Mouse (Mus musculus) left cerebral cortex, postnatal 36 days (tissue): ENCODE results near the gene Bri3bp. TPM values are rescaled to one million over a fixed set of nuclear protein-coding genes. Genes with fewer than 3 reads are reported as not detected.
"Not testable (repeated sequence)": the region's sequence is repeated elsewhere in the genome, so short reads cannot be mapped to it uniquely, and the experiment has no call there.

Experiments used
- DNase-seq, 2 experiments: peaks; one replicate each; pipeline ENCODE4 v3.0.0; 2021 to 2022; ENCODE audit warnings: low spot score in 2 of 2, mixed read lengths in 1 of 2
- intact Hi-C: fragments of 180-260 bp; cut with DNase I; formaldehyde crosslinking; loops from one replicate; pipeline ENCODE4 v1.15.1; 2025
- total RNA-seq, 2 experiments: library from RNA; stranded (reverse); gene quantifications; 2 replicates each; pipeline ENCODE4 v1.2.3; 2021

Bri3bp gene
- total RNA-seq, result 100 to 1,000 TPM in 1 of 2 experiments, 10 to 100 TPM in 1; 91.6 to 102 TPM

DNA sequence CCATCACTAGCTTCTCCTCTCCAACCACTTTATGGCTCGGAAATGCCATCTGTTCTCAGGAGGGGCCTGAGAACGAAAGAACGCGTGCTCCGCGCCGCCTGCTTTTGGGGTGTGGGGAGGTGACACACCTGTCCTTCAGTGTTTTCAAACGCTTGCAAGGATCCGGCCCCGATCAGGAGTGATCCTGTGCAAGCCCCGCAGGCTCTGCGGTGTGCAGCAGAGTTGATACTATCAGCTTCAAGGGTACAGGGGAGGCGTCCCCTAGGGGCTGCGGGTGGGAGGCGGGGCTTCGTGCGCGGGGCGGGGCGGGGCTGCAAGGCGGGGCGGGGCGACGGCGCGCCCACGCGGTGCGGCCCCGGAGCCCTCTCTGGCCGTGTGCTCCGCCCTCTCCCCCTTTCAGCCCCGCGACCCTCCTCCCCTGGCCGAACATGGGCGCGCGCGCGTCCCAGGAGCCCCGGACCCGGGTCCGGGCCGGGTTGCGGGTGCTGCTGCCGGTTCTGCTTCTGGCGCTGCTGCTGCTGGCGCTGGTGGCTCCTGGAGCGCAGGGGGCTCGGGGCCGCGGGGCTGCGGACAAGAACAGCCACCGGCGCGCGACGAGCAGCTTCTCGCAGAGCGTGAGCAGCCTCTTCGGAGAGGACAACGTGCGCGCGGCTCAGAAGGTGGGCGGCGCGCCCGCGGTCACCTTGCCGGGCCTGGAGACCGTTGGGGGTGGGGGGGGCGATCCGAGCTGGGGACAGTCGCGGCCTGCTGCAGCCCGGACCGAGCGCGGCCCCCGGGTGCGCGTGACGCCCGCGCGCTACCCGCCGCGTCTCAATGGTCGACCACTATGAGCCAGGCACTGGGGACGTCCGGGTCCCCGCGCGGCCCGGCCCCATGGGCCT lies at the start of gene Bri3bp:
Bri3bp (plus strand) TSS at position 335 of the 881 bp plus-strand sequence.
- intact Hi-C loops, result no loop called here
- DNase-seq, result peak; percentile 49 to 54

GRCm38 (mm10) chr5:125391609-125392008 lies 49.8 kb upstream of the Bri3bp start:
- intact Hi-C loops, result no loop called here

GRCm38 (mm10) chr5:125392176-125392575 lies 49.2 kb upstream of the Bri3bp start:
- intact Hi-C loops, DNase-seq: not testable (repeated sequence)

More at GRCm38 (mm10) chr5:125391609-125392008, 49.8 kb upstream of the Bri3bp start:
- peak; percentile 86 to 87 for DNase-seq

GRCm38 (mm10) chr5:125392618-125392976 lies 48.8 kb upstream of the Bri3bp start:
- DNase-seq, result no peak
- intact Hi-C loops, result no loop called here

GRCm38 (mm10) chr5:125392977-125393621 lies 48.3 kb upstream of the Bri3bp start:
- intact Hi-C loops, result no loop called here
- DNase-seq, result peak; percentile 94 to 97

GRCm38 (mm10) chr5:125393622-125394603 lies 47.5 kb upstream of the Bri3bp start:
- DNase-seq, result peak; percentile 64 to 65
- intact Hi-C loops, result no loop called here

- intact Hi-C loops, result no loop called here
- DNase-seq, result no peak
Observed at GRCm38 (mm10) chr5:125395008-125395407, 46.4 kb upstream of the Bri3bp start.

DNA sequence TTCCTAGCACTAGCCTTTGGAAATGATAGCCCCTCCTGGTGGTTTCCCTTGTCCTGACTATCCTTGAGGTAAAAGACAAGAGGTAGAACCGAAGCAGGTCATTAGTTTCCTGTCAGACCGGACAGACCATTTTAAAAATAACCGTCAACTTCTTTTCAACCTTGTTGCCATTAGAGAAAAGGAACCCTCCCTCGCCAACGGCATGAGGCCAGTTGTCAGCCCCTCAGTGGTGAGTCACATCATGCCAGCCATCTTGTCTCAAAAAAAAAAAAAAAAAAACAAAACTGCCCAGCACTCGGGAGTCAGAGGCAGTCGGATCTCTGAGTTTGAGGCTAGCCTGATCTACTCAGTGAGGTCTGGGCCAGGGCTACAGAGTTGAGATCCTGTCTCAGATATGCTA lies 40.5 kb upstream of the Bri3bp start:
- DNase-seq, result no peak
- intact Hi-C loops, result no loop called here

DNA sequence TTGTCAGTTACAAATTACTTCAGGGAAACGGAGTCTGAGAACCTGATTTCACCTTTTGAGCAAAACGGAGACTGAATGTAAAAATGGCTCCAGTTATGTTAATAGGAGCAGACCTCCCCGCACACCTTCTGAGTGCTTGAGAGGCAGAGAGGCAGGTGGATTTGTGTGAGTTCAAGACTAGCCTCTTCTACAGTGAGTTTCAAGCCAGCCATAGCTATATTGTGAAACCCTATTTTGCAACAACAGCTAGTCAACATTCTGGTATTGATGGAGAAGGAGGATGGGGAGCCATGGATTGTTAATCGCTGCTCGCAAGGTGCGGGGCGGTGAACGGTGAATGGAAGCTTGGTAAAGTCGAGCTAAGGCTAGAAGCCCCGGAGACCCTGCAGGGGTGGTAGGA lies 38.9 kb upstream of the Bri3bp start:
- intact Hi-C loops, result no loop called here
- no peak for DNase-seq

DNA sequence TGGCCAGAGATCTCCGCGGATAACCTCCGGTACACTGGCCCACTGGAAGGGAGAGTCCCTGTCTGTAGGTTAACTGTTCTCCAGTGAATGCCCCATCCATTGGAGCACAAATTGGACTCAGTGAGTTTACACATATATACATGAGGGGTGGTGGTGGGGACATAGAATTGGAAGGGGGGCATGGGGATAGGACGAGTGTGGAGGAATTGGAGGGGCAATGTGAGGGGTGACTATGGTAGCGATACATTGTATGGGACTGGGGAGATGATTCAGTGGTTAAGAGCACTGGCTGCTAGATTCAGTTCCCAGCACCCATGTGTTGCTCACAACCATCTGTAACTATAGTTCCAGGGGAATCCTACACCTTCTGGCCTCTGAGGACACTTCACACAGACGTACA lies 38.4 kb upstream of the Bri3bp start:
- intact Hi-C loops, result no loop called here
- DNase-seq, result no peak

DNA sequence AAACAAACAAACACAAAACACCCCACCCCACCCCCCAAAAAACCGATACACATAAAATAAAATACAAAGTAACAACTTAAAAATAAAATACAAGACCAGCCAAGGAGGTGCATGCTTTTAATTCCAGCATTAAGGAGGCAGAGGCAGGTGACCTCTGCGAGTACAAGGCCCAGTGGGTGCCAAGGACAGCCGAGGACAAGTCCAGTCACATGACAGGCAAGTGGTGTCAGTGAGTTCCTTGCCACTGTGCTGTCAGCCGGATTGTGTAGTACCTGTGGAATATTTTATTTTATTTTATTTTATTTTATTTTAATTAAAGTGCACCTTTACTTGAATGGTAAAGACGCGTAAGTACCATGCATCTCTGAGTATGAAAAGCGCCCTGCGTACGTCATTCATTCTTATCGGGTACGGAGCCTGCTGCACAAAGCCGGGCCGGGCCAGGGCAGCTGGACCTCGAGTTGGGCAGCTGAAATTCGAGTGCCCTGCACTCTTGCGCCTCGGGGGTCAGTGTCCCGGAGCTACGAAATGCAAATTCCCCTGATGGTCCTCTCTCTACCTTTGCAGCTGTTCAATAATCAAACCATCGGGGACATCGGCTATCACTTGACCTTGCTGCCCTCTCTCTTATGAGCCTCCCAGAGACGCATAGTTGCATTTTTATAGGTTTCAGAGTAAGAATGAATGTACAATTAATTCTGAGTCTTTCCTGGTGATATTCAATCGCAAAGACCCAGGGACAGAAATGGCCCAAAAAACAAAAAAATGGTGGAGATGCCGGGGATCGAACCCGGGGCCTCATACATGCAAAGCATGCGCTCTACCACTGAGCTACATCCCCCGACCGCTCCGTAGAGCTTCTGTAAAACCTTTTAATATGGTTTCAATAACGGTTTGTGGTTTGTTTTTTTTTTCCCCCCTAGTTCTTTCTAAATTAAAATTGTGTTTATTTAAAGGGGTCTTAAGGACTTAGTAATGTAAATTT lies 37.6 kb upstream of the Bri3bp start:
- peak; percentile 70 to 79 for DNase-seq
- intact Hi-C loops, result no loop called here

- DNase-seq, result no peak
- intact Hi-C loops, result no loop called here
Observed at GRCm38 (mm10) chr5:125404536-125404902, 36.8 kb upstream of the Bri3bp start.

DNA sequence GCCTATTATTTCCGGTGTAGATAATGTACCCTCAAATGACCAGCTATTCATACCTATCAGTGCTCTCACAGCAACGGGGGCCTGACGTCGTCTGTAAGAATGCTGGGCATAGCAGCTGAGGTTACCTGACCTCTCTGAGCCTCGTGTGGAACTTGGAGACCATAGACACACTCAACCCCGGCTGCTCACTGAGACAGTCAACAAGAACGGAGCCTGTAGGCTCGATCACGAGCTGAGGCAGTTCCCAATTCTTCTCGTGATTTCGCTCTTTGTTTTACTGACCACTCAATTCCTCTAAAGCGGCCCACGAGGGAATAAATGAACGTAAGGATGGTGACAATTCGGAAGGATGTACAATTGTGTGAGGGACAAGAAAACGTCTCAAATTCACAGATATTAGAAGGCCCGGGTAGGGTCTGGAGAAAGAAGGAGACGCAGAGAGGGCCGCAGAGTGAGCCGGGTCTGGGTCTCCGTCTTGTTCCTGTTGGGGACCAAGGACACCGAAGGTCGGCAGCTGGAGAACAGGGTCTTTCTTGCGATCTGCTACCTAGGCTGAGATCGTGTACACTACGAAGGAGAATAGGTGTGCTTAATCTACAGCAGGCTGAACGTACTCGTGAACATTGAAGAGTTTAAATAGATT lies 36.3 kb upstream of the Bri3bp start:
- peak; percentile 72 to 76 for DNase-seq
- intact Hi-C loops, result loop anchor here (1.0 kb wide), 1 partner anchor 16 kb away; the partner anchor contains the start of gene Gm10382

GRCm38 (mm10) chr5:125405546-125406248 lies 35.7 kb upstream of the Bri3bp start:
- intact Hi-C loops, result loop anchor here (1.0 kb wide), 1 partner anchor 16 kb away; the partner anchor contains the start of gene Gm10382
- DNase-seq, result peak; percentile 84 to 88

DNA sequence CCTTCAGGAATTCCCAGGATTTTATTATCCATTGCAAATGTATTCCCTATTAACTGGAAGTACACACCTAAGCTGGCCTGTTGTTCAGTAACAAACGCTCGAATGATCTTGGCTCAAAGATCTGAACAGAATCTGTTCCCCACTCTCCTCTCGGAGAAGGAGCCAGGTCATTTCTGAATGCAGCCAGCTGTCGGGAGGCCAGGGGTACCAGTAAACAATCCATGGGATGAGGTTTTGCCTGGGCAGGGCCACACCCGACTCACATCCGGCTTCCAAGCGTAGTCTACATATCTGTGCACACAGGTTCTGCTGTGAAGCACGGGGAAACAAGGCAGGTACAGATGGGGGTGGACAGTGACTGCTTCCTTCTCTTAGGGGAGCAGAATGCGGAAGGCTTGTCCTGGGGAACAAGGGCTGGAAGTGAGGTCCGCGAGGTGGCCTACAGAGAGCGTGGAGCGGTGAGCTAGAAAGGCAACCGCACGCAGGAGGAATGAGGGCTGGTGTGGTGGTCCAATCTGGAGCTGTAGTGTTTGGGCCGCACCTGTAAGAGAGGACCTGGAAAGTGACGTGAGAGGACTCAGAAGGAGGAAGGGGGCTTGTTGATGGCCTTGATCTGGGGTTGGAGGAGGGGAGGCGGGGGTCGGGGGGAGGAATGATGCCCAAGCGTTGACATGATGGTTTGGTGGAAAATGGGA lies 34.9 kb upstream of the Bri3bp start:
- intact Hi-C loops, result no loop called here
- DNase-seq, result peak; percentile 73 to 77

GRCm38 (mm10) chr5:125407020-125407830 lies 34.1 kb upstream of the Bri3bp start:
- intact Hi-C loops, result no loop called here
- DNase-seq, result no peak
